Mouse (Mus musculus): ENCODE measurements around the gene Plxnb1.

DNA sequence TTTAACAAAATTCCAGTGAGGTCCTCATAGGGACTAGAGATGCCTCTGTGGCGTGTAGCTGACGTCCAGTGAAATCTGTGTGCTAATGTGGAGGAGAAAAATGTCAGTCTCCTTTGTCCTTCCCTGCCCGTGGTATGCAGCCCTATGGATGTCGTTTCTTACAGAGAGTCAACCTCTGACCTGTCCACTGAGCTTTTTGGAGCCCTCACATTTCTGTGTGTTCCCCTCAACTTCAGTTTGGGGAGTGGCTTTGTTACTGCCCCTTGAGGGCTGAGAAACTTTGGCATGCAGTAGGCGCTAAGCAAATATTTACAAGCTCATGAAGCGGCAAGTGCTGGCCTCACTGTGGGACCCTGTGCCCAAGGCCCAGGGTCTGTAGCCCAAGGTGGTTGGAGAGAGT is 2.1 kb downstream of the Plxnb1 start:
- no peak for TF ChIP-seq ELF1 (IDR thresholded peaks at IDR 0.05; ENCODE audit: low read depth, low read length)
- no peak for TF ChIP-seq EP300 (IDR thresholded peaks at IDR 0.05; ENCODE audit: low read length)
- TF ChIP-seq POLR2A (IDR thresholded peaks at IDR 0.05; ENCODE audit: low read depth, low read length): no peak
- no peak for TF ChIP-seq CTCF (conservative IDR thresholded peaks at IDR 0.05 in 1 of 2, IDR thresholded peaks at IDR 0.05 in 1 of 2; ENCODE audit: low read depth in 2 of 2, low read length in 2 of 2)
- TF ChIP-seq MEF2A (IDR thresholded peaks at IDR 0.05; ENCODE audit: borderline replicate concordance, low read depth, low read length): no peak
- no peak for TF ChIP-seq SIN3A (IDR thresholded peaks at IDR 0.05; ENCODE audit: low read length)
- TF ChIP-seq MXI1 (IDR thresholded peaks at IDR 0.05; ENCODE audit: low read depth, low read length): no peak
- TF ChIP-seq ZC3H11A (IDR thresholded peaks at IDR 0.05; ENCODE audit: low read depth, low read length): no peak
- no peak for TF ChIP-seq USF1 (IDR thresholded peaks at IDR 0.05; ENCODE audit: low read depth, low read length)

Measured in CH12.LX (cell line).